Mouse (Mus musculus) heart, postnatal 4 days (tissue): Measurements from ENCODE around the gene Olfr1141. TPM values are rescaled to one million over a fixed set of nuclear protein-coding genes. Genes with fewer than 3 reads are reported as not detected.

Experiments used
- DNase-seq: peaks from one replicate; pipeline ENCODE4 v3.0.0; 2021
- total RNA-seq, 2 experiments: library from RNA; stranded (reverse); gene quantifications; 2 replicates each; pipeline ENCODE4 v1.2.3; 2021

Olfr1141 gene
- not detected for total RNA-seq

- DNase-seq = no peak
Observed at GRCm38 (mm10) chr2:87753891-87754290, at the start of gene Olfr1141. Gene Olfr1141, minus strand, starts transcription at chr2:87753991.

- no peak for DNase-seq
Observed at GRCm38 (mm10) chr2:87800292-87800691, 46.5 kb upstream of the Olfr1141 start, which contains the start of gene Olfr1143. Gene Olfr1143, plus strand, starts transcription at chr2:87800592.

GRCm38 (mm10) chr2:87779183-87779582 is 25.4 kb upstream of the Olfr1141 start, which contains the start of gene Olfr152:
Gene Olfr152, plus strand, starts transcription at chr2:87779483.
- no peak for DNase-seq

- DNase-seq = no peak
Observed at GRCm38 (mm10) chr2:87776143-87776542, 22.4 kb upstream of the Olfr1141 start.

GRCm38 (mm10) chr2:87743452-87743851 is 10.3 kb downstream of the Olfr1141 start, which contains the start of gene Olfr1140:
Gene Olfr1140, plus strand, starts transcription at chr2:87743752.
- DNase-seq = no peak

- DNase-seq = no peak
Observed at GRCm38 (mm10) chr2:87739878-87740277, 13.9 kb downstream of the Olfr1141 start, which contains the start of gene Olfr1138. Gene Olfr1138, minus strand, starts transcription at chr2:87739978.

GRCm38 (mm10) chr2:87713079-87713478 is 40.7 kb downstream of the Olfr1141 start, which contains the start of gene Olfr1137:
Gene Olfr1137, minus strand, starts transcription at chr2:87713179.
- DNase-seq = no peak

Other genes with a start within 250 kb of the Olfr1141 start
- gene Pramel6, start 247.4 kb downstream of the Olfr1141 start, total RNA-seq = not detected
- not detected for gene Olfr153, start 222.2 kb downstream of the Olfr1141 start, total RNA-seq
- not detected for gene Olfr1128, start 208.4 kb downstream of the Olfr1141 start, total RNA-seq
- gene Olfr1129, start 180.1 kb downstream of the Olfr1141 start, total RNA-seq = not detected
- not detected for gene Olfr1130, start 147.8 kb downstream of the Olfr1141 start, total RNA-seq
- not detected for gene Olfr1131, start 126.9 kb downstream of the Olfr1141 start, total RNA-seq
- gene Olfr1132, start 116.5 kb downstream of the Olfr1141 start, total RNA-seq = not detected
- gene Olfr1133, start 106.6 kb downstream of the Olfr1141 start, total RNA-seq = not detected
- not detected for gene Olfr1134, start 95.5 kb downstream of the Olfr1141 start, total RNA-seq
- gene Olfr1135, start 80.3 kb downstream of the Olfr1141 start, total RNA-seq = not detected
- not detected for gene Olfr1136, start 60.0 kb downstream of the Olfr1141 start, total RNA-seq
- gene Olfr1137, start 40.8 kb downstream of the Olfr1141 start, total RNA-seq = not detected
- gene Olfr1138, start 14.0 kb downstream of the Olfr1141 start, total RNA-seq = not detected
- gene Olfr1140, start 10.2 kb downstream of the Olfr1141 start, total RNA-seq = not detected
- gene Olfr152, start 25.5 kb upstream of the Olfr1141 start, total RNA-seq = not detected
- not detected for gene Olfr1143, start 46.6 kb upstream of the Olfr1141 start, total RNA-seq
- not detected for gene Olfr1145, start 55.8 kb upstream of the Olfr1141 start, total RNA-seq
- gene Olfr1148, start 76.5 kb upstream of the Olfr1141 start, total RNA-seq = not detected
- gene Olfr1150-ps1, start 90.0 kb upstream of the Olfr1141 start, total RNA-seq = not detected
- not detected for gene Olfr1151, start 101.9 kb upstream of the Olfr1141 start, total RNA-seq
- gene Olfr1152, start 112.5 kb upstream of the Olfr1141 start, total RNA-seq = not detected
- not detected for gene Olfr1153, start 141.0 kb upstream of the Olfr1141 start, total RNA-seq
- gene Olfr1154, start 151.2 kb upstream of the Olfr1141 start, total RNA-seq = not detected
- gene Olfr1155, start 191.1 kb upstream of the Olfr1141 start, total RNA-seq = not detected
- gene Olfr1156, start 199.1 kb upstream of the Olfr1141 start, total RNA-seq = not detected
- not detected for gene Olfr1157, start 214.3 kb upstream of the Olfr1141 start, total RNA-seq
- not detected for gene Olfr74, start 220.7 kb upstream of the Olfr1141 start, total RNA-seq
- not detected for gene Olfr1158, start 236.1 kb upstream of the Olfr1141 start, total RNA-seq